Mouse (Mus musculus): Measurements from ENCODE around the gene Txndc11. TPM values are rescaled to one million over a fixed set of nuclear protein-coding genes. Genes with fewer than 3 reads are reported as not detected.

Gene Txndc11
- polyA plus RNA-seq, 1 experiment from 2014 or later: 33.7 TPM

DNA sequence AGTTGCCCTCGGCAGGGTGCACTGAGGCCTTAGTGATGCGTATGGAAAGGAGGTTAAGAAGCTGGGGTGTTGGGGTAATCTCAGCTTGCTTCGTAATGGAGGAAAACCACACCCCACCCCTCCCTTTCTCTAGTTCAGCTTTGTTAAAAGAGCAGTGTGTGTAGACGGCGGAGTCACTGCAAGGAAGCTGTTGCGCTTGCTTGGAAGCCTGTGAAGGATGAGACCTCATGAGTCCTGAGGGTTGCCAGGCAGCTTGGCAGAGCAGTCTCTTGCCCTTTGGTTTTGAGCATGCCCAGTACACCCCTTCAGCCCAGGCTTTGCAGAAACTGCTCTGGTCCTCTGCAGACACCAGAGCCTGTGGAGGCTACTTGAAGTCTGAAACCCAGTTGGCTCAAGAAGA, 61.4 kb downstream of the Txndc11 start:
- 83% methylated on average over 6 of the region's 6 CpGs for WGBS
- Histone ChIP-seq H3K27me3 (ENCODE audit: control insufficient read depth, insufficient read depth, low read length) (no peaks in the 10 kb centered on the region), H3K36me3 (ENCODE audit: control insufficient read depth, insufficient read depth, low read length) (peaks cover 16% of the 10 kb centered on the region), H3K4me1 (ENCODE audit: control insufficient read depth, insufficient read depth, low read length) (peaks cover 11% of the 10 kb centered on the region), H3K9ac (ENCODE audit: low read length) (no peak overlapping the region), H3K4me2 (ENCODE audit: low read depth, severe bottlenecking) (no peak overlapping the region), H3K27ac (replicated peaks; ENCODE audit: low read depth, low read length) (no peak overlapping the region), H3K9me3 (ENCODE audit: control insufficient read depth, low read length) (no peaks in the 10 kb centered on the region), H3K4me3 (ENCODE audit: low read depth, low read length) (no peak overlapping the region)
- ATAC-seq (ENCODE audit: insufficient number of reproducible peaks, low FRiP score, low TSS enrichment, low read depth) (no peak), DNase-seq (ENCODE audit: low spot score) (no peak)

DNA sequence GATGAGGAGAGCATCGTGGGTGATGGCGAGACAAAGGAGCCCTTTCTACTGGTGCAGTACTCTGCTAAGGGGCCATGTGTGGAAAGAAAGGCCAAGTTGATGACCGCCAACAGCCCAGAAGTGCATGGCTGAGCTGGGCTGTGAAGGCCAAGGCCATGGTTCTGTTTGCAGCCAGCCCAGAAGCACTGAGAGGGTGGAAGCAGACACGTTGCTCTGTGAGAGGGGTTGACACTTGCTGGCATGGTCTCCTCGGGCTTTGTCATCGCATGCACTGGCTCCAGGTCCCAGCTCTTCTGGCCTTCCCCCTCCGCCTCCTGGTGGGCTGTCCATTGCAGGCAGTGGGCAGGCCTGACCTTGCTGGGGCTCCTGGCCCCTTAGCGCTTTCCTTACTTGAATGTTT, 62.0 kb downstream of the Txndc11 start:
- no peak for ATAC-seq (ENCODE audit: insufficient number of reproducible peaks, low FRiP score, low TSS enrichment, low read depth)
- DNase-seq (ENCODE audit: low spot score): no peak
- Histone ChIP-seq H3K4me3 (ENCODE audit: low read depth, low read length) (no peak overlapping the region), H3K36me3 (ENCODE audit: control insufficient read depth, insufficient read depth, low read length) (peaks cover 16% of the 10 kb centered on the region), H3K4me1 (ENCODE audit: control insufficient read depth, insufficient read depth, low read length) (peaks cover 17% of the 10 kb centered on the region), H3K27ac (replicated peaks; ENCODE audit: low read depth, low read length) (no peak overlapping the region), H3K9ac (ENCODE audit: low read length) (no peak overlapping the region), H3K27me3 (ENCODE audit: control insufficient read depth, insufficient read depth, low read length) (no peaks in the 10 kb centered on the region), H3K9me3 (ENCODE audit: control insufficient read depth, low read length) (no peaks in the 10 kb centered on the region), H3K4me2 (ENCODE audit: low read depth, severe bottlenecking) (no peak overlapping the region)
- WGBS: 84% methylated on average over 8 of the region's 8 CpGs

DNA sequence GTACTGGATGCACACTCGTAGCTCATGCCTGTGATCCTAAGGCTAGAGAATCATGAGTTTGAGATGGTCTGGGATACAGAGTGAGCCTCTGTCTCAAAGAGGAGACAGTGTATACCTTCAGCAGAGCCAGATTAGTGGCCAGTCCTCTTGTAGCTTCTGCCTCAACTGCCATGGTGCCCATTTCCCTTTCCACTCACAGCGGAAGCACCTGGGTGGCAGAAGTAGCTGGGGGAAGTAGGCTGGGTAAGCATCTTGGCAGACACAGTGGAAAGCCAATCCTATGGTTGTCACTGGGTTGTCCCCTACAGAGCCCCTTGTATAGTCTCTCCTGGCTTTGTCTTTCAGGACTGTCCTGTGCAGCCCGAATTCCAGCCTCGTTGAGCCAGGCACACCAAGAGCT, 62.6 kb downstream of the Txndc11 start:
- Histone ChIP-seq H3K27ac (replicated peaks; ENCODE audit: low read depth, low read length) (no peak overlapping the region), H3K9me3 (ENCODE audit: control insufficient read depth, low read length) (no peaks in the 10 kb centered on the region), H3K9ac (ENCODE audit: low read length) (no peak overlapping the region), H3K36me3 (ENCODE audit: control insufficient read depth, insufficient read depth, low read length) (peaks cover 16% of the 10 kb centered on the region), H3K4me2 (ENCODE audit: low read depth, severe bottlenecking) (no peak overlapping the region), H3K4me3 (ENCODE audit: low read depth, low read length) (no peak overlapping the region), H3K27me3 (ENCODE audit: control insufficient read depth, insufficient read depth, low read length) (no peaks in the 10 kb centered on the region), H3K4me1 (ENCODE audit: control insufficient read depth, insufficient read depth, low read length) (peaks cover 19% of the 10 kb centered on the region)
- WGBS: 83% methylated on average over 4 of the region's 4 CpGs
- DNase-seq (ENCODE audit: low spot score) (no peak), ATAC-seq (ENCODE audit: insufficient number of reproducible peaks, low FRiP score, low TSS enrichment, low read depth) (no peak)

DNA sequence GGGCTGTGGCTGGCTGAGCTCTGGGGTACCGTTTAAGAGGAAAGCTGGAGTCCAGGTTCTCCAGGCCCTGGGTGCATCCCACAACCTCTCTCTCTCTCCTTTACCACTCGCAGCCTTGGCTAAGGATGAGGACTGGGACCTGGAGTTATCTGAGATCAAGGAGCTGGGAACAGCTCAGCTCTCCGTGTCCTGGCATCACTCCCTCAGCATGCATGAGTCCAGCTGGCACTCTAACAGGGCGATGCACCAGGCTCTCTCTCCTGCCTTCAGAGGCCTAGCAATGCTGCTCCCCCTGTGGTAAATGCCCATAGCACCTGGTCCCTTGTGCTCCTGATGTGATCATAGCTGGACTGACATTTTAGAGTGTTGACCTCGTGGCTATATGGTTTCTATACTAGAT, 63.3 kb downstream of the Txndc11 start:
- WGBS: 88% methylated on average over 5 of the region's 5 CpGs
- Histone ChIP-seq H3K9ac (ENCODE audit: low read length) (no peak overlapping the region), H3K4me3 (ENCODE audit: low read depth, low read length) (no peak overlapping the region), H3K4me2 (ENCODE audit: low read depth, severe bottlenecking) (no peak overlapping the region), H3K36me3 (ENCODE audit: control insufficient read depth, insufficient read depth, low read length) (peaks cover 16% of the 10 kb centered on the region), H3K4me1 (ENCODE audit: control insufficient read depth, insufficient read depth, low read length) (peaks cover 19% of the 10 kb centered on the region), H3K27ac (replicated peaks; ENCODE audit: low read depth, low read length) (no peak overlapping the region), H3K27me3 (ENCODE audit: control insufficient read depth, insufficient read depth, low read length) (no peaks in the 10 kb centered on the region), H3K9me3 (ENCODE audit: control insufficient read depth, low read length) (no peaks in the 10 kb centered on the region)
- DNase-seq (ENCODE audit: low spot score) (no peak), ATAC-seq (ENCODE audit: insufficient number of reproducible peaks, low FRiP score, low TSS enrichment, low read depth) (no peak)

DNA sequence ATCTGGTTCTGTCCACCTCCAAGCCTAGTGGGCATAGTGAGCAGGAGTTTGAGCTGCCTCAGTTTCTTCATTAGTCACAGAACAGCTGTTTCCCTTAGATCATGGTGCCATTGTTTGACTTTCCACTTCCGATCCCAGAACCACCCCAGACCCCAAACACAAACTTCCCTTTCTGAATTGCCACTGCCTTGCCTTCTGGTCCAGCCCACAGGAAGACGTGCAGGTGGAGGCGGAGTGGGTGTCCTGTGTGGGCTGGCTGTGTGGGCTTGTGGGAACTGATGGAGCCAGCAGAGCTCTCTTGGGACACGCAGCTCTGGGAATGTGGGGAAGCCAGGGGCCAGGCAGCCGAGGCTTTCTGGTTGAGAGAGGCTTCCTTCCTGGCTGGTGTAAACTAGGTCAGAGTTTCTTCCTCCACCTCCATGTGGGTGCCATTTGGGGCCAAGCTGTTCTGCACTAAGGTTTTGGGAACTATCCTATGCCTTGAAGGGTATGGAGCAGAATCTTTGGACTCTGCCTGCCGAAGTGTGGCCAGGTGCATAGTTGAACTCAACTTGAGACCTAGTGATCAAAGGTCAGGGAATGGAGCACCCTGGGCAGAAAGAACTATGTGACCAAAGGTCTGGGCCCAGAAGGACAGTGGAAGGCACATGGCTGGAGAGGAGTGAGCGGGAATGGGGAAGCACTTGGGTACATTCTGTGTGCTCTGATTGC, 64.6 kb downstream of the Txndc11 start:
- H3K9me3 ChIP-seq (ENCODE audit: control insufficient read depth, low read length): no peaks in the 10 kb centered on the region
- no peak overlapping the region for H3K4me2 ChIP-seq (ENCODE audit: low read depth, severe bottlenecking)
- no peaks in the 10 kb centered on the region for H3K27me3 ChIP-seq (ENCODE audit: control insufficient read depth, insufficient read depth, low read length)
- H3K4me3 ChIP-seq (ENCODE audit: low read depth, low read length): no peak overlapping the region
- no peak overlapping the region for H3K9ac ChIP-seq (ENCODE audit: low read length)
- peaks cover 8% of the 10 kb centered on the region; the same call in 1 of the 2 replicates for H3K36me3 ChIP-seq (ENCODE audit: control insufficient read depth, insufficient read depth, low read length)
- no peak overlapping the region for H3K27ac ChIP-seq (replicated peaks; ENCODE audit: low read depth, low read length)
- DNase-seq (ENCODE audit: low spot score): no peak
- 91% methylated on average over 7 of the region's 7 CpGs for WGBS
- no peak for ATAC-seq (ENCODE audit: insufficient number of reproducible peaks, low FRiP score, low TSS enrichment, low read depth)
- peaks cover 19% of the 10 kb centered on the region for H3K4me1 ChIP-seq (ENCODE audit: control insufficient read depth, insufficient read depth, low read length)

DNA sequence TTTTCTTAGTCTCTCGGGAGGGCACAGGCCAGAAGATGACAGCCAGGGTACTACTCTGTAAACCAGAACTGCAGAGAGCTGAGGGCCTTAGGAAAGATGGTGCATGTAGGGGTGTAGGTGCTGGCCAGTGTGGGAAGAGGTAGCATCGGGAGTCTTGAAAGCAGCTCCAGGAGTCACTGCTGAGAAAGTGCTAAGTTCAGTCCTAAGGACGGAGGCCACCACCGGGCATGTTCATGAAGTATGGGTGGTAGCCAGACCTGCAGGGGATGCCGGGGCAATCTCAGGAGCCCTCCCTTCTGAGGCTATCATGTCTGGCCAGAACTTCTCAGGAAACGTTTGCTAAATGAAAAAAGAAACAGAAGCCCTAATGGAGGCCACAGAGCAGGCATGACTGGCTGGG, 65.2 kb downstream of the Txndc11 start:
- Histone ChIP-seq H3K36me3 (ENCODE audit: control insufficient read depth, insufficient read depth, low read length) (peaks cover 8% of the 10 kb centered on the region; the same call in 1 of the 2 replicates), H3K27ac (replicated peaks; ENCODE audit: low read depth, low read length) (no peak overlapping the region), H3K4me1 (ENCODE audit: control insufficient read depth, insufficient read depth, low read length) (peaks cover 19% of the 10 kb centered on the region), H3K9ac (ENCODE audit: low read length) (no peak overlapping the region), H3K9me3 (ENCODE audit: control insufficient read depth, low read length) (no peaks in the 10 kb centered on the region), H3K27me3 (ENCODE audit: control insufficient read depth, insufficient read depth, low read length) (no peaks in the 10 kb centered on the region), H3K4me3 (ENCODE audit: low read depth, low read length) (no peak overlapping the region), H3K4me2 (ENCODE audit: low read depth, severe bottlenecking) (no peak overlapping the region)
- DNase-seq (ENCODE audit: low spot score) (no peak), ATAC-seq (ENCODE audit: insufficient number of reproducible peaks, low FRiP score, low TSS enrichment, low read depth) (no peak)
- 82% methylated on average over 6 of the region's 6 CpGs for WGBS

DNA sequence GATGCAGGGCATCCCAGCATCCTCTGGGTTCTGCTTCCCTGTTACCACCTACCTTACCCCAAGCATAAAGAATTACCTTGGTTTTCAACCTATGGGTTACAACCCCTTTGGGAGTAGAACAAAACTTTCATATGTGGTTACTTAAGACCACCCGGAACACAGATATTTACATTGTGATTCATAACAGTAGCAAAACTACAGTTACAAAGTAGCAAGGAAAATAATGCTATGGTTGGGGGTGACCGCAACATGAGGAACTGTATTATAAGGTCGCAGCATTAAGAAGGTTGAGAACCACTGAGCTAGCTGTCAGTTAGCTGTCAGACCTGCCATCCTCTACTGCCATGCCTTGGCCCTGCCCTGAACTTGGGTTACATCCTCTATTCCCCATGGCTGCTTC, 65.8 kb downstream of the Txndc11 start:
- no peaks in the 10 kb centered on the region for H3K27me3 ChIP-seq (ENCODE audit: control insufficient read depth, insufficient read depth, low read length)
- H3K36me3 ChIP-seq (ENCODE audit: control insufficient read depth, insufficient read depth, low read length): peaks cover 3% of the 10 kb centered on the region; the same call in 1 of the 2 replicates
- WGBS: 96% methylated on average over 3 of the region's 3 CpGs
- no peak for ATAC-seq (ENCODE audit: insufficient number of reproducible peaks, low FRiP score, low TSS enrichment, low read depth)
- peaks cover 19% of the 10 kb centered on the region for H3K4me1 ChIP-seq (ENCODE audit: control insufficient read depth, insufficient read depth, low read length)
- no peak overlapping the region for H3K4me3 ChIP-seq (ENCODE audit: low read depth, low read length)
- DNase-seq (ENCODE audit: low spot score): no peak
- no peak overlapping the region for H3K4me2 ChIP-seq (ENCODE audit: low read depth, severe bottlenecking)
- no peak overlapping the region; the same call in 1 of the 2 replicates for H3K9ac ChIP-seq (ENCODE audit: low read length)
- no peaks in the 10 kb centered on the region for H3K9me3 ChIP-seq (ENCODE audit: control insufficient read depth, low read length)
- no peak overlapping the region for H3K27ac ChIP-seq (replicated peaks; ENCODE audit: low read depth, low read length)

DNA sequence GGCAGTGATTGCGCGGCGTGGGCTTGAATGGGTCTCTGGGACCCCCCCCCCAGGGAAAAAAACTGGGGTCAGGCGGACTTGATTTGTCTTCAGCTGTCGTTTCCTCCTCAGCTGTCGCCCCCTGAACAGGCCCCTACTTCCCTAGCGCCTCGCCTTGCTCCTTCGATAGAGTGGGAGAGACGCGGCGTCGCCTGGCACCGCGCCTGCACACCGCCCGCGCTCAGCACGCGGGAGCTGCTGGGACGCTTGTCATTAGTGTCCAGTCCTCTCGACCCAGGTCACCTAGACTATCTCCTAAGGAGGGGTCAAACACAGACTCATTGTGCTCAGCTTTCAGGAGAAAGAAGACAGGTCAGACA, 67.6 kb downstream of the Txndc11 start:
- 0 out of 2 replicates have a peak, but pooled peaks cover 3% of the 10 kb centered on the region for H3K36me3 ChIP-seq (ENCODE audit: control insufficient read depth, insufficient read depth, low read length)
- ATAC-seq (ENCODE audit: insufficient number of reproducible peaks, low FRiP score, low TSS enrichment, low read depth): peak; percentile 26
- no peaks in the 10 kb centered on the region for H3K27me3 ChIP-seq (ENCODE audit: control insufficient read depth, insufficient read depth, low read length)
- peak overlapping the region; percentile 98 for H3K9ac ChIP-seq (ENCODE audit: low read length)
- peak overlapping the region; percentile 92 for H3K27ac ChIP-seq (replicated peaks; ENCODE audit: low read depth, low read length)
- H3K4me3 ChIP-seq (ENCODE audit: low read depth, low read length): peak overlapping the region; percentile 89
- under 1% methylated on average over 22 of the region's 22 CpGs for WGBS
- peak overlapping the region; percentile 86 for H3K4me2 ChIP-seq (ENCODE audit: low read depth, severe bottlenecking)
- DNase-seq (ENCODE audit: low spot score): peak; percentile 82
- H3K4me1 ChIP-seq (ENCODE audit: control insufficient read depth, insufficient read depth, low read length): peaks cover 25% of the 10 kb centered on the region
- H3K9me3 ChIP-seq (ENCODE audit: control insufficient read depth, low read length): no peaks in the 10 kb centered on the region

Data from limb, embryonic 11.5 days (tissue).